Mouse (Mus musculus): ENCODE measurements around the gene Wdr37. TPM values are rescaled to one million over a fixed set of nuclear protein-coding genes. Genes with fewer than 3 reads are reported as not detected.
"Not testable (repeated sequence)": the region's sequence is repeated elsewhere in the genome, so short reads cannot be mapped to it uniquely, and the experiment has no call there.

Gene Wdr37
- polyA plus RNA-seq, 1 experiment from 2014 or later, result 26.1 TPM

DNA sequence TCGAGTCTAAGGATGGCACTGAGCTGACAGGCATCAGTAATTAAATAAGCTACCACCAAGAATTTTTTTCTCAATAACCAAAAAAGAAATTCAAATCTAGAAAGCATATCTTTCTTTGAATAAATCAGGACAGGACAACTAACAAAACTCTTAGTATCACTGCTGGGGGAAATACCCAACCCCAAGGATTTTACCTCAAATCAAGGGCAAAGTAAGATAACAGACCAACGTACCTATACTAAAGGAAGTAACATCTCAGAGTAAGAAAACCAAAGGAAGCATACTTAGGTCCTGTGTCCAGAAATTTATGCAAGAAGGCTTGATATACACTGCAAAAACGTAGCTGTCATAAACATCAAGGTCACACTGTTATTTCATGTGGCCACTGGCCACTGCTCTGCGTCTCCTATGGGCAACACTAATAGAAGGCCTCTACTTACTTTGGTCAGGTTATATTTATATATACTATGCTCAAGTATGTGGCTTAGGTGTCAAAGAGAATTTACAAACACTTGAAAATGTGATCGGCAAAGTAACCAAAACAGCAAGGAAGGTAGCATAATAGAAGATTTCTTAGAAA lies 2.0 kb downstream of the Wdr37 start:
- H3K9me3 ChIP-seq, result no peaks in the 10 kb centered on the region
- H3K4me1 ChIP-seq, result peaks cover 9% of the 10 kb centered on the region
- ATAC-seq (ENCODE audit: low FRiP score, low read depth), result no peak
- H3K27me3 ChIP-seq, result no peaks in the 10 kb centered on the region
- H3K4me3 ChIP-seq, result peak overlapping the region; percentile 86
- peak overlapping the region; percentile 86 for H3K9ac ChIP-seq
- peaks cover 15% of the 10 kb centered on the region for H3K36me3 ChIP-seq
- WGBS, result 71% methylated on average over 5 of the region's 5 CpGs
- peak overlapping the region; percentile 78 for H3K4me2 ChIP-seq (replicated peaks)
- H3K27ac ChIP-seq, result no peak overlapping the region

GRCm38 (mm10) chr13:8866612-8867011 lies 5.1 kb downstream of the Wdr37 start:
- H3K9ac ChIP-seq, result no peak overlapping the region
- H3K27ac ChIP-seq, result no peak overlapping the region
- H3K4me2 ChIP-seq (replicated peaks), result no peak overlapping the region
- no peaks in the 10 kb centered on the region for H3K27me3 ChIP-seq
- no peaks in the 10 kb centered on the region for H3K9me3 ChIP-seq
- peaks cover 20% of the 10 kb centered on the region for H3K36me3 ChIP-seq
- WGBS, result 84% methylated on average over 7 of the region's 7 CpGs
- H3K4me3 ChIP-seq, result no peak overlapping the region
- no peak for ATAC-seq (ENCODE audit: low FRiP score, low read depth)
- peaks cover 9% of the 10 kb centered on the region for H3K4me1 ChIP-seq

DNA sequence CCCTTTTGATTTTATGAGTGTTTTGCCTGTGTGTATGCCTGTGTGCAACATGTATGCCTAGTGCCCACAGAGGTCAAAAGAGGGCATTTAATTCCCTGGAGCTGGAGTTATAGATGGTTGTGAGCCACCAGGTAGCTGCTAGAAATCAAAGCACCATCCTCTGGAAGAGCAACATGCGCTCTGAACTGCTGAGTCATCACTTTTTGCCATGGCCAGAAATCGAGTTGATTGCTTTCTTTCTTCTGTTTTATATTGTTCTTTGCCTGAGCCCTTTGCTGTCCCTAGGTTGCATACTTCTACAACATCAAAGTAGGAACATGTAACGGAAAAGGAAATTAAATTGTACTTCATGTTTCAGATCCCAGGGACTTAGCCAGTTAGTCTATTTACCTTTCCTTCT lies 6.7 kb downstream of the Wdr37 start:
- H3K4me1 ChIP-seq, result peaks cover 7% of the 10 kb centered on the region
- WGBS, result 79% methylated on average over 3 of the region's 3 CpGs
- no peak overlapping the region for H3K4me2 ChIP-seq (replicated peaks)
- H3K4me3 ChIP-seq, result no peak overlapping the region
- H3K36me3 ChIP-seq, result peaks cover 26% of the 10 kb centered on the region
- no peak overlapping the region for H3K9ac ChIP-seq
- ATAC-seq (ENCODE audit: low FRiP score, low read depth), result no peak
- no peak overlapping the region for H3K27ac ChIP-seq
- no peaks in the 10 kb centered on the region for H3K9me3 ChIP-seq
- no peaks in the 10 kb centered on the region for H3K27me3 ChIP-seq

DNA sequence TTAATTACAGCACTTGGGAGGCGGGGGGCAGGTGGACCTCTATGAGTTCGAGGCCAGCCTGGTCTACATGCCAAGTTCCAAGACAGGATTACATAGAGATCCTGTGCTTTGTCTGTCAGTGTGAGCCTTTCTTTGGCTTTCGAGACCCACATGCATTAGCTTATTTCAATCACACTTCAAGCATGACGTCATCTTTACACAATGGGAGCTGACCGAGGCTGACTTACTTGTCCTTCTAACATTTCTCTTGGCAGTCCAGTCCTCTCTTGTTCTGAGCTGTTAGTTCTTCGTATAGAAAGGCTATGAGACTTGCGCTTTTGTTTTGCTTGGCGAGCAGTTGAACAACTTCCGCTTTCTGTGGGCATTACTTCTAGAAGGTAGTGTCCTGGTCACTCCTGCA lies 10.8 kb downstream of the Wdr37 start:
- peaks cover 42% of the 10 kb centered on the region for H3K36me3 ChIP-seq
- H3K4me2 ChIP-seq (replicated peaks), result no peak overlapping the region
- no peaks in the 10 kb centered on the region for H3K9me3 ChIP-seq
- no peak overlapping the region for H3K27ac ChIP-seq
- no peaks in the 10 kb centered on the region for H3K4me1 ChIP-seq
- H3K27me3 ChIP-seq, result no peaks in the 10 kb centered on the region
- H3K4me3 ChIP-seq, result no peak overlapping the region
- ATAC-seq (ENCODE audit: low FRiP score, low read depth), result no peak
- WGBS, result 96% methylated on average over 9 of the region's 9 CpGs
- no peak overlapping the region for H3K9ac ChIP-seq

DNA sequence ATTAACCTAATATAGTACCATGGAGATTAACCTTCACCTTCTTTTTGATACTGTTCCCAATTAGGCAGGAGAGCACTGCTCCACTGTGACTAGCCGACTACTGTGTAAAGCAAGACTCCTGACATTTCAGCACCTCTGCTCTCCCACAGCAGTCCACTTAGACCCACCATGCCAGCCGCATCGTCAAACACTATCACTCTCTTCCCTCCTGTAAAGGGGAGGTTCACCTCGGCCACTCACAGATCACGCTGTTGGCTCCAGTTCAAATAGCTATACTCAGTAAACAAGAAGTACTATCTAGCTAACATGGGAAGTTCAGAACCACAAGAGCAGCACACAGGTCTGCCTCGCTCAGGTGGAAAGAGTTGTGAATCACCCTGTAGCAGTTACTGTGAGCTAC lies 13.3 kb downstream of the Wdr37 start:
- no peaks in the 10 kb centered on the region for H3K4me1 ChIP-seq
- no peaks in the 10 kb centered on the region for H3K9me3 ChIP-seq
- no peak overlapping the region for H3K27ac ChIP-seq
- H3K9ac ChIP-seq, result no peak overlapping the region
- no peak for ATAC-seq (ENCODE audit: low FRiP score, low read depth)
- no peak overlapping the region for H3K4me2 ChIP-seq (replicated peaks)
- H3K4me3 ChIP-seq, result no peak overlapping the region
- H3K36me3 ChIP-seq, result peaks cover 50% of the 10 kb centered on the region
- 95% methylated on average over 6 of the region's 6 CpGs for whole genome bisulfite sequencing
- no peaks in the 10 kb centered on the region for H3K27me3 ChIP-seq

DNA sequence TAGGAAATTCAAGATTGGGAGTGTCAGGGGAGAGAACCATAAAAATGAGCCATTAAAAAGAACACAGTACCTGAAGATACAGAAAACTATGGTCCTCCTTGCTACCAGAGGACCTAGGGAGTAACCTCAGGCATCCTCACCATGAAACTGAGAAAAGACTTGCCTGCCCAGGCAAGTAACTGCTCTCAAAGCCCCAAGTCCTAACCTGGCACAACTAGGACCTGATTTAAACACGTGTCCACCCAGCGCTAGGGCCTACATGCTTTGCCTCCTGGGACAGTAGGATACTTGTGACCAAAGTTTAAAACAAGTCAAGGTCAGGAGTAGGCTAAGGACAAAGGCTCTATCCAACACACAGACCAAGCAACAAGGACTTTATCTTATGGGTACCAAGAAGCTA lies 16.9 kb downstream of the Wdr37 start:
- Histone ChIP-seq H3K4me1 (no peaks in the 10 kb centered on the region), H3K27ac (no peak overlapping the region), H3K9ac (no peak overlapping the region), H3K27me3 (no peaks in the 10 kb centered on the region), H3K4me3 (no peak overlapping the region), H3K36me3 (peaks cover 55% of the 10 kb centered on the region), H3K4me2 (replicated peaks) (no peak overlapping the region), H3K9me3 (no peaks in the 10 kb centered on the region)
- ATAC-seq (ENCODE audit: low FRiP score, low read depth), result no peak
- 90% methylated on average over 2 of the region's 2 CpGs for WGBS

GRCm38 (mm10) chr13:8853424-8853823 lies 18.3 kb downstream of the Wdr37 start:
- H3K27ac ChIP-seq, result no peak overlapping the region
- no peaks in the 10 kb centered on the region for H3K4me1 ChIP-seq
- H3K36me3 ChIP-seq, result peaks cover 55% of the 10 kb centered on the region
- ATAC-seq (ENCODE audit: low FRiP score, low read depth), result no peak
- no peaks in the 10 kb centered on the region for H3K9me3 ChIP-seq
- no peaks in the 10 kb centered on the region for H3K27me3 ChIP-seq
- no peak overlapping the region for H3K9ac ChIP-seq
- WGBS, result 96% methylated on average over 4 of the region's 4 CpGs
- H3K4me3 ChIP-seq, result no peak overlapping the region
- no peak overlapping the region for H3K4me2 ChIP-seq (replicated peaks)

GRCm38 (mm10) chr13:8849311-8849710 lies 22.4 kb downstream of the Wdr37 start:
- no peak overlapping the region for H3K27ac ChIP-seq
- peaks cover 63% of the 10 kb centered on the region for H3K36me3 ChIP-seq
- H3K9me3 ChIP-seq, result no peaks in the 10 kb centered on the region
- no peaks in the 10 kb centered on the region for H3K27me3 ChIP-seq
- H3K4me1 ChIP-seq, result no peaks in the 10 kb centered on the region
- no peak overlapping the region for H3K9ac ChIP-seq
- H3K4me2 ChIP-seq (replicated peaks), result no peak overlapping the region
- ATAC-seq (ENCODE audit: low FRiP score, low read depth), result no peak
- 93% methylated on average over 1 of the region's 1 CpGs for WGBS
- H3K4me3 ChIP-seq, result no peak overlapping the region

- no peak for ATAC-seq (ENCODE audit: low FRiP score, low read depth)
- Histone ChIP-seq H3K9me3 (no peaks in the 10 kb centered on the region), H3K4me2 (replicated peaks) (no peak overlapping the region), H3K27me3 (no peaks in the 10 kb centered on the region), H3K9ac (no peak overlapping the region), H3K36me3 (peaks cover 63% of the 10 kb centered on the region), H3K4me3 (no peak overlapping the region), H3K27ac (no peak overlapping the region), H3K4me1 (no peaks in the 10 kb centered on the region)
- 34% methylated on average over 2 of the region's 2 CpGs for WGBS
Observed at GRCm38 (mm10) chr13:8847702-8848101, 24.0 kb downstream of the Wdr37 start.

DNA sequence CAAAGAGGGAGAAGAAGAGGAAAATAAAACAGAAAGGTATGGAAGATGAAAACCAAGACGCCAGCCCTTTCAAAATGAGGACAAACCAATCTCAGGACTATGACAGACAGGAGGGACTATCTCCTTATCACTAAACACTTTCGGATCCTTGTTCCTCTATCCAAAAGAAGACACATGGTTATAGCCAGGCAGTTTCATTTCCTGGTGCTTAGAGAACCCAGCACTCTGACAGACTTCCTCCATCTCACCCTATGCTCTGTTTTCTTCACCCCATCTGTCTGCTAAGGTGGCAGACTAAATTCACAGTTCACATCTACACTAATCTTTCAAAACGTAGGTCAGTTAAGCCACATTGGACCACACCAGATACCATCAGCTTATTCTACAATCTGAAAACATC lies 29.4 kb downstream of the Wdr37 start:
- peaks cover 79% of the 10 kb centered on the region for H3K36me3 ChIP-seq
- H3K27me3 ChIP-seq, result no peaks in the 10 kb centered on the region
- WGBS, result 94% methylated on average over 3 of the region's 3 CpGs

GRCm38 (mm10) chr13:8841846-8842245 lies 29.9 kb downstream of the Wdr37 start:
- not testable (repeated sequence) for H3K4me2 ChIP-seq (replicated peaks); ATAC-seq (ENCODE audit: low FRiP score, low read depth); H3K27ac ChIP-seq; H3K4me1 ChIP-seq; H3K27me3 ChIP-seq; H3K4me3 ChIP-seq; H3K9ac ChIP-seq; H3K9me3 ChIP-seq
- peaks cover 75% of the 10 kb centered on the region for H3K36me3 ChIP-seq
- 92% methylated on average over 7 of the region's 7 CpGs for WGBS

More for the DNA sequence above, 29.4 kb downstream of the Wdr37 start:
- no peak overlapping the region for H3K9ac ChIP-seq
- H3K27ac ChIP-seq, result no peak overlapping the region
- no peak overlapping the region for H3K4me3 ChIP-seq
- ATAC-seq (ENCODE audit: low FRiP score, low read depth), result no peak
- H3K4me1 ChIP-seq, result no peaks in the 10 kb centered on the region
- no peak overlapping the region for H3K4me2 ChIP-seq (replicated peaks)
- no peaks in the 10 kb centered on the region for H3K9me3 ChIP-seq

DNA sequence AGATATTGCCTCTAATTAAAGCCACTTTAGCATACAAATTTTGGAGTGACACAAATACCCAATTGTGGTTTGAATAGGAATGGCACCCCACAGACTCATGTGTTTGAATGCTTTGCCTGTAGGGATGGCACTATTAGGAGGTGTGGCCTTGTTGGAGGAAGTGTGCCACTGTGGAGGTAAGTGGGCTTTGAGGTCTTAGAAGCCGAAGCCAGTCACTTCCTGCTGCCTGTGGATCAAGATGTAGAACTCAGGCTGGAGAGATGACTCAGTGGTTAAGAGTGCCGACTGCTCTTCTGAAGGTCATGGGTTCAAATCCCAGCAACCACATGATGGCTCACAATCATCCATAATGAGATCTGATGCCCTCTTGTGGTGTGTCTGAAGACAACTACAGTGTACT lies 30.8 kb downstream of the Wdr37 start:
- Histone ChIP-seq H3K4me1 (no peaks in the 10 kb centered on the region), H3K27me3 (no peaks in the 10 kb centered on the region), H3K4me3 (no peak overlapping the region), H3K27ac (no peak overlapping the region), H3K9ac (no peak overlapping the region), H3K36me3 (peaks cover 77% of the 10 kb centered on the region), H3K9me3 (no peaks in the 10 kb centered on the region), H3K4me2 (replicated peaks) (no peak overlapping the region)
- ATAC-seq (ENCODE audit: low FRiP score, low read depth), result no peak
- 83% methylated on average over 2 of the region's 2 CpGs for WGBS

- no peaks in the 10 kb centered on the region for H3K9me3 ChIP-seq
- no peak overlapping the region for H3K9ac ChIP-seq
- WGBS, result 90% methylated on average over 6 of the region's 6 CpGs
- H3K4me1 ChIP-seq, result no peaks in the 10 kb centered on the region
- peaks cover 80% of the 10 kb centered on the region for H3K36me3 ChIP-seq
- H3K27ac ChIP-seq, result no peak overlapping the region; the same call in 1 of the 2 replicates
- no peak overlapping the region for H3K4me2 ChIP-seq (replicated peaks)
- no peak for ATAC-seq (ENCODE audit: low FRiP score, low read depth)
- H3K27me3 ChIP-seq, result no peaks in the 10 kb centered on the region
- H3K4me3 ChIP-seq, result no peak overlapping the region
Observed at GRCm38 (mm10) chr13:8839937-8840336, 31.8 kb downstream of the Wdr37 start.
